Mouse (Mus musculus) cortical plate, adult 2 months (tissue): Measurements from ENCODE around the gene Retreg3.

ENCODE experiments used
- CTCF ChIP-seq: fragments of 200-500 bp; IDR thresholded peaks from 2 replicates; pipeline ENCODE4 v1.5.1; 2011; ENCODE audit warnings: mild to moderate bottlenecking, control low read depth, low read length; ENCODE audit not compliant: insufficient read depth; ENCODE audit errors: extremely low read depth
- POLR2A ChIP-seq: fragments of 200-500 bp; IDR thresholded peaks from 2 replicates; pipeline ENCODE4 v1.6.1; 2011; ENCODE audit warnings: mild to moderate bottlenecking, low read length, control low read depth; ENCODE audit not compliant: insufficient read depth; ENCODE audit errors: extremely low read depth

- peak; percentile 77 for TF ChIP-seq CTCF
- TF ChIP-seq POLR2A = peak; percentile 73; the same call in 1 of the 2 replicates
Observed at GRCm38 (mm10) chr11:101095314-101096024, 24.2 kb downstream of the Retreg3 start, which contains the start of gene Psmc3ip.
